Mouse (Mus musculus): Measurements from ENCODE around the gene Hmbs. TPM values are rescaled to one million over a fixed set of nuclear protein-coding genes. Genes with fewer than 3 reads are reported as not detected.

The Hmbs gene
- total RNA-seq, 2 experiments from 2014 or later, result 46.4 to 123 TPM

- ATAC-seq (replicated peaks; ENCODE audit: poor library complexity), result no peak
Measured at GRCm38 (mm10) chr9:44292490-44292889, 51.5 kb downstream of the Hmbs start.

GRCm38 (mm10) chr9:44288959-44289291 is 55.1 kb downstream of the Hmbs start:
- peak; percentile 8 for ATAC-seq (replicated peaks; ENCODE audit: poor library complexity)

DNA sequence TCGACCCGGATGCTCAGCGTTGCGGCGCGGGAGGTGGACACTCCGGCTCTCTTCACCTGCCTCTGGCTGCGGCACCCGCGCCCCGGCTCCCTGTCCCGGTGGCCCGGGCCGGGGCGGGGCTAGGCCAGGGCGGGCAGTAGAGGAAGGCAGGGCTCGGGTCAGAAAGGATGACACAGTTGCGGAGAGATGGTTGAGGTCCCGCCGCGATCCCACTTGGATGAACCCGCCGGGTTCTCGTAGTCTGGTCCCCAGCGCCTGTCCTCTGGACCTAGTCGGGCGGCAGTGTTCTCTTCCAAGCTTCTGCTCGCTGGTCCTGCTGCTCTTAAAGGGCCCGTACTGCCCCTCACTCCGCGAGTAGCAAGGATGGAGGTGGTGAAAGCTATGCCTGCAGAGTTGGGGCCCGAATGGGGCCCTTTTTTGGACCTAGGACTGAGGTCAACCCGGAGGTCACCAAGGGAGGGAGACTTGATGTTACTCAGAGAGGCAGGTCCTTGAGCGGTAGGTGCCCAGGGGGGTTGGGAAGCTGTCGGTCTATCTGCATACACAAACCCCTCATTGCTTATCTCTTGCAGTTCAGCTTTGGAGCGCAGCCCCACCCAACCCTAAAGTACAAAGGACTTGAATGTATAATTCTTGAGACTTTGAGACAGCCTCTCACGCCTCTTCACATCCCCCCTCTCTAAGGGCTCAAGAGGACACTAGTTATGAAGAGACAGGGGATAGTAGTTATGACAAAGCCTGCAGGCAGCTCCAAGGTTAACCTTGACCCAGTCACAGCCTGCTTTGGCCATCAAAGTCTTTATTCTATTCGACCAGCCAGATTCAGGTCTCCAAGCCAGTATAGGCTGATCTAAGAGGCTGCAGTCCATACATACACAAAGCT is 55.7 kb downstream of the Hmbs start, which contains the start of gene Abcg4:
Gene Abcg4, minus strand, starts transcription at position 540 of the 883 bp plus-strand sequence.
- ATAC-seq (replicated peaks; ENCODE audit: poor library complexity), result peak; percentile 78

GRCm38 (mm10) chr9:44287401-44288075 is 56.5 kb downstream of the Hmbs start:
- peak; percentile 29 for ATAC-seq (replicated peaks; ENCODE audit: poor library complexity)

DNA sequence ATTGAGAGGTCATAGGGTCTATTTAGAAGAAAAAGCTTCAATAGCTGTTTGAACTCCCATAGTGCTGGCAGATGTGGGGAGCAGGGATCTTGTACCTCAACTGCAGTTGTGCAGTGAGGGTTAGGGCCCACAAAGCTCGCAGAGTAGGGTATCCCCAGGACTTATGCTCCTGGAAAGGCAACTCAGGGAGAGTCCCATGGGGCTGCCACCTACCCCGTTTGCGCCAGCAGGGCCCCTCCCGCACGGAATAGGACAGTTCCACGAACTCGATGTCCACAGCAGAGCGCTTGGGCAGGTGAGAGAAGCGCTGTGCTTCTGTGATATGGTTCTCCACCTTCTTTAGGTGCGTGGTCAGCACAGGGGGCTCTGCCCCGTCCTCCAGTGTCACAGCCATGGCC is 57.0 kb downstream of the Hmbs start:
- no peak for ATAC-seq (replicated peaks; ENCODE audit: poor library complexity)

Other genes starting within 250 kb of the Hmbs start
- gene Mfrp, start 242.5 kb downstream of the Hmbs start, total RNA-seq (2015), result not detected in 2 replicates
- gene Mfrp, start 242.5 kb downstream of the Hmbs start, total RNA-seq (2017), result 0.12 TPM in 1 of 2 replicates, not detected in the other
- gene C1qtnf5, start 237.0 kb downstream of the Hmbs start, total RNA-seq (2015), result not detected in 2 replicates
- gene C1qtnf5, start 237.0 kb downstream of the Hmbs start, total RNA-seq (2017), result not detected in 2 replicates
- gene Gm49380, start 230.7 kb downstream of the Hmbs start, total RNA-seq (2015), result not detected in 2 replicates
- not detected in 2 replicates for gene Gm49380, start 230.7 kb downstream of the Hmbs start, total RNA-seq (2017)
- gene Rnf26, start 230.7 kb downstream of the Hmbs start, total RNA-seq (2015), result 47.7 and 59.6 TPM in 2 replicates
- 19.1 and 21.2 TPM in 2 replicates for gene Rnf26, start 230.7 kb downstream of the Hmbs start, total RNA-seq (2017)
- gene Mcam, start 209.8 kb downstream of the Hmbs start, total RNA-seq (2015), result 0.12 TPM in 1 of 2 replicates, not detected in the other
- gene Mcam, start 209.8 kb downstream of the Hmbs start, total RNA-seq (2017), result 0.14 TPM in 1 of 2 replicates, not detected in the other
- gene Cbl, start 110.2 kb downstream of the Hmbs start, total RNA-seq (2015), result 106 and 109 TPM in 2 replicates
- 28.9 and 45.7 TPM in 2 replicates for gene Cbl, start 110.2 kb downstream of the Hmbs start, total RNA-seq (2017)
- not detected in 2 replicates for gene Ccdc153, start 103.6 kb downstream of the Hmbs start, total RNA-seq (2015)
- gene Ccdc153, start 103.6 kb downstream of the Hmbs start, total RNA-seq (2017), result not detected in 2 replicates
- gene Pdzd3, start 92.8 kb downstream of the Hmbs start, total RNA-seq (2015), result 0.35 and 0.54 TPM in 2 replicates
- gene Pdzd3, start 92.8 kb downstream of the Hmbs start, total RNA-seq (2017), result not detected in 2 replicates
- gene Nlrx1, start 75.6 kb downstream of the Hmbs start, total RNA-seq (2015), result 4.1 and 4.7 TPM in 2 replicates
- gene Nlrx1, start 75.6 kb downstream of the Hmbs start, total RNA-seq (2017), result 3.4 and 8.3 TPM in 2 replicates
- gene Abcg4, start 55.6 kb downstream of the Hmbs start, total RNA-seq (2015), result 3.9 and 7.4 TPM in 2 replicates
- 1.6 and 2.5 TPM in 2 replicates for gene Abcg4, start 55.6 kb downstream of the Hmbs start, total RNA-seq (2017)
- 13.4 and 17.6 TPM in 2 replicates for gene Hinfp, start 38.6 kb downstream of the Hmbs start, total RNA-seq (2015)
- gene Hinfp, start 38.6 kb downstream of the Hmbs start, total RNA-seq (2017), result 17.4 and 20.4 TPM in 2 replicates
- 3.9 and 13.2 TPM in 2 replicates for gene C2cd2l, start 23.9 kb downstream of the Hmbs start, total RNA-seq (2015)
- 2.4 and 5.3 TPM in 2 replicates for gene C2cd2l, start 23.9 kb downstream of the Hmbs start, total RNA-seq (2017)
- gene Dpagt1, start 18.2 kb downstream of the Hmbs start, total RNA-seq (2015), result 50.3 and 54.8 TPM in 2 replicates
- 18.9 and 21.0 TPM in 2 replicates for gene Dpagt1, start 18.2 kb downstream of the Hmbs start, total RNA-seq (2017)
- 109 and 111 TPM in 2 replicates for gene H2afx, start 9.5 kb downstream of the Hmbs start, total RNA-seq (2015)
- 270 and 329 TPM in 2 replicates for gene H2afx, start 9.5 kb downstream of the Hmbs start, total RNA-seq (2017)
- gene Vps11, start 17.4 kb upstream of the Hmbs start, total RNA-seq (2015), result 11.9 and 13.0 TPM in 2 replicates
- gene Vps11, start 17.4 kb upstream of the Hmbs start, total RNA-seq (2017), result 18.7 and 21.3 TPM in 2 replicates
- 90.9 and 104 TPM in 2 replicates for gene Hyou1, start 35.3 kb upstream of the Hmbs start, total RNA-seq (2015)
- gene Hyou1, start 35.3 kb upstream of the Hmbs start, total RNA-seq (2017), result 172 and 175 TPM in 2 replicates
- gene Slc37a4, start 52.6 kb upstream of the Hmbs start, total RNA-seq (2015), result 28.8 and 30.6 TPM in 2 replicates
- 24.9 and 40.9 TPM in 2 replicates for gene Slc37a4, start 52.6 kb upstream of the Hmbs start, total RNA-seq (2017)
- gene Rps25, start 62.9 kb upstream of the Hmbs start, total RNA-seq (2015), result 3,273 and 3,407 TPM in 2 replicates
- 2,047 and 2,155 TPM in 2 replicates for gene Rps25, start 62.9 kb upstream of the Hmbs start, total RNA-seq (2017)
- 88.4 and 90.5 TPM in 2 replicates for gene Trappc4, start 63.4 kb upstream of the Hmbs start, total RNA-seq (2015)
- gene Trappc4, start 63.4 kb upstream of the Hmbs start, total RNA-seq (2017), result 25.6 and 26.0 TPM in 2 replicates
- gene Ccdc84, start 74.3 kb upstream of the Hmbs start, total RNA-seq (2015), result 28.0 and 33.1 TPM in 2 replicates
- 26.4 and 26.7 TPM in 2 replicates for gene Ccdc84, start 74.3 kb upstream of the Hmbs start, total RNA-seq (2017)
- not detected in 2 replicates for gene Foxr1, start 96.9 kb upstream of the Hmbs start, total RNA-seq (2015)
- gene Foxr1, start 96.9 kb upstream of the Hmbs start, total RNA-seq (2017), result not detected in 2 replicates
- gene Upk2, start 110.7 kb upstream of the Hmbs start, total RNA-seq (2015), result not detected in 2 replicates
- gene Upk2, start 110.7 kb upstream of the Hmbs start, total RNA-seq (2017), result not detected in 2 replicates
- 4.3 and 4.5 TPM in 2 replicates for gene Bcl9l, start 138.6 kb upstream of the Hmbs start, total RNA-seq (2015)
- 1.6 and 1.8 TPM in 2 replicates for gene Bcl9l, start 138.6 kb upstream of the Hmbs start, total RNA-seq (2017)
- not detected in 2 replicates for gene Cxcr5, start 217.6 kb upstream of the Hmbs start, total RNA-seq (2015)
- gene Cxcr5, start 217.6 kb upstream of the Hmbs start, total RNA-seq (2017), result not detected in 2 replicates